Mouse (Mus musculus): ENCODE results near the gene Ccdc40.
"Not testable (repeated sequence)": the region's sequence is repeated elsewhere in the genome, so short reads cannot be mapped to it uniquely, and the experiment has no call there.

The Ccdc40 gene

GRCm38 (mm10) chr11:119285791-119286527 lies 57.6 kb downstream of the Ccdc40 start:
- no peak for DNase-seq (ENCODE audit: low spot score)

DNA sequence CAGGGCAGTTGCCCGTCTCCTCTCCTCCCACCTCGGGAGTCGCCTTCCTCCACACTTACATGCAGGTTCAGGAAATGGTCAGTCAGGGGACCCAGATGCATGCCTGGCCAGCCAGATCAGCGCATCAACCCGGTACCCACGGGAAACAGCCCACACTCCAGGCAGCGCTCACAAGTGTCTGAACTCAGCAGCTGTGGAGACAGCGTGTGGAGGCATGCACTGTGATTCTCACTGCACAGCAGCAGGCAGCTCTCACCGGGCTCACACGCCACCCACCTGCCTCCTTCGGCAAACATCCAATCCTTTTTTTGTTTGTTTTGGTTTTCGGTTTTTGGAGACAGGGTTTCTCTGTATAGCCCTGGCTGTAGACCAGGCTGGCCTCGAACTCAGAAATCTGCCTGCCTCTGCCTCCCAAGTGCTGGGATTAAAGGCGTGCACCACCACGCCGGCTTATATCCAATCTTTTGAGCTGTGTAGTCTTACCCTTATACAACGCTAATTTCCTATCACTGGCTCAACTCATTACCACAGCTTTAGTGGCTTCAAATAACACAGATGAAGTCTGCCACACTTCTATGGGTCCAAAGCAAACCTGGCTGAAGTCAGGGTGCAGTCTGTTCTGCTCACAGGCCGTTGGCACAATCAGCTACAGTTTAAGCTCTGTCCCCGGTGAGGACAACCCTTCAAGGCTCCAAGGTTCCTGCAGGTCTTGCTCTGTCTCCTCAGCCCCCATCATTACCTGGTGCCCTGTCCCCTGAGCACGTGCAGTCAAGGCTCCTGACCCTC lies 59.0 kb downstream of the Ccdc40 start:
- no peak for DNase-seq (ENCODE audit: low spot score)

DNA sequence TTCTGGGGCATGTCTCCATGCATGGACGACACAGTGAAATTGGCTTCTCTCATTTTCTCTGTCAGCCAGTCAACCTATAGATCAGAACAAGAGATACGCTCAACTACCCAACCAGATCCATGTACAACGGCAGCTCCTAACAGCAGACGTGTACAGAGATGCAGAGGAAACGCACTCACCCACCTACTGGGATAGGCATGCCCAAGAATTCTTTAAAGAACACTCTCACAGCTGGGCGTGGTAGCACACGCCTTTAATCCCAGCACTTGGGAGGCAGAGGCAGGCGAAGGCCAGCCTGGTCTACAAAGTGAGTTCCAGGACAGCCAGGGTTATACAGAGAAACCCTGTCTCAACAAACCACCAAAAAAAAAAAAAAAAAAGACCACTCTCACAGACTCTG lies 64.5 kb downstream of the Ccdc40 start:
- not testable (repeated sequence) for DNase-seq (ENCODE audit: low spot score)

GRCm38 (mm10) chr11:119297996-119298395 lies 69.6 kb downstream of the Ccdc40 start:
- DNase-seq (ENCODE audit: low spot score): no peak

DNA sequence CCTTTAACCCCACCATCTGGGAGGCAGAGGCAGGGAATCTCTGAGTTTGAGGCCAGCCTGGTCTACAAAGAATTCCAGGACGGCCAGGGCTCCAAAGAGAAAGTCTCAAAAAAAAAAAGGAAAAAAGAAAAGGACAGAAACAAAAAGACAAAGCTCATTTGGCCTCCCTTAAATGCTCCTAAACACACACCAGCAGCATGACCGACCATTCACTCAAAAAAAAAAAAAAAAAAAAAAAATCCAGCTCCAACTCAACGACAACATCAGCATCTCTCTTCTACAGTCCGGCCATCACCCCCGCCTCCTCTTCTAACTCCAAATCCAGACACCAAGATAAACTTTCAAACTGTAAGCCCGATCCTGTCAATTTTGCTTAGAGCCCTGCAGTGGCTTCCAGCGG lies 70.5 kb downstream of the Ccdc40 start:
- no peak for DNase-seq (ENCODE audit: low spot score)

DNA sequence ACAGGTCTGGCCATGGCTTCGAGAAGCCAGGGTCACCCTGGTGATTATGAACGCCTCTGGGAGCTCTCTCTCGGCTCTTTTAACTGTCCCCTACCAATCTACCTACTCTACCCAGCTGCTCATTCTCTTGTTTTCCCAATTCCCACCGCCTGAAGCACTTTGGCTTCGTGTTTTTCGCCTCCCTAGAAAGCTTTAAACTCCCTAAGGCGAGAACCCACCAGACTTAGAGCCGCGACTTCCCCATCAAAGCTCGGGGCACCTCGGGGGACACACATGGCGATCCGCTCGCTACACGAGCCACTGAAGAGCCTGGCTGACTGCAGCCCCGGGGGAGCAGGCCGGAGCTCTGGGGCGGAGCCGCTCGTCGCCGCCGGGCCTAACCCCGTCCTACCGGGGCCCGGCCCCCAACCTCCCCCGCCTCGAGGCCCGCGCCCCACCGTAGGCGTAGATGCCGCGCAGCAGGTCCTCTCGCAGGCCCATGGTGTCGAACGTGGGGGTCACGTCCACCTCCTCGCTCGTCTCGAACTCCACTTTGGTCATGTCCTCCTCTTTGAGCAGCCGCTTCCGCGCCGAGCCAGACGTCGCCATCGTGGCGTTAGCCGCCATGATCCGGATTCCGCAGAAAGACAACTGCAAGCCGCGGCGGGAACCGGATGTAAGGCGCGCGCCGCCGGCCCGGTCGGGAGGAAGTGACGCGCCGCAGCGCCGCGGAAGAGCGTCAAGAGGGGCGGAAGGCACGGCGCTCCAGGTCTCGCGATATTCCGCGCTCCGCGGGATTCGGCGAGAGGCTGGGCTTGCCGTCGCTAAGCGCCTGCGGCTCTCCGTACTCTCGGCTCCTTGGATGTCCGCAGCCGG lies 71.2 kb downstream of the Ccdc40 start, which contains the start of gene Eif4a3:
TSS of gene Eif4a3 (minus strand) at position 699 of the 855 bp plus-strand sequence.
- DNase-seq (ENCODE audit: low spot score): peak; percentile 97

DNA sequence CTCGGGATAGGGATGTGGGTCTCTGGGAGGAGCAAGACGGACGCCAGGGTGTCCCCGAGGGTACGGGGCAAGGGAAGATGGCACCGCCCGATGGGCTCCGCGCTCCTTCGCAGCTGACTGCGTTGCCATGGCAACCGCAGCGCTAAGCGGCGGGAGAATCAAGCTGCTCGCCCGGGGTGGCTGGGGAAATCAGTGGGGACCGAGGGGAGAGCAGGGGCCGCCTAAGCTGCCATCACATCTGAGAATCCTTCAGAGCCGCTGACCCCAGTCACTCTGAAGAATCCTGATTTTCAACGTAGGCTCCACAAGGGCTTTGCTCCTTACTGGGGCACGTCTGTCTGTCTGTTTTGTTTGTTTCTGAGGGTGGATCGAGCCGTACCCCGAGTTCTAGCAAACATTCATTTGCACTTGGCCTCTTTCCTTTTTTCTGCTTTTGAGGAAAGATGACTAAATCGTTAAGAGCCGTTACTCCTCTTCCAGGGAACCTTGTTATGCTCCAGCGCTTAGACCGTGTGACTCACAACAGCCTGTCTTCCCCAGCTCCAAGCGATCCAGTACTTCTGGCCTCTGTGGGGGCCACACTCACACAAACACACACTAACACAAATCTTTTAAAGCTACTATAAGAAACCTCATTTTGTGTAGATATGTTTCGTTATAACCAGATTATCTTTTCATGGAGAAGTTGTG lies 72.0 kb downstream of the Ccdc40 start:
- DNase-seq (ENCODE audit: low spot score): no peak

DNA sequence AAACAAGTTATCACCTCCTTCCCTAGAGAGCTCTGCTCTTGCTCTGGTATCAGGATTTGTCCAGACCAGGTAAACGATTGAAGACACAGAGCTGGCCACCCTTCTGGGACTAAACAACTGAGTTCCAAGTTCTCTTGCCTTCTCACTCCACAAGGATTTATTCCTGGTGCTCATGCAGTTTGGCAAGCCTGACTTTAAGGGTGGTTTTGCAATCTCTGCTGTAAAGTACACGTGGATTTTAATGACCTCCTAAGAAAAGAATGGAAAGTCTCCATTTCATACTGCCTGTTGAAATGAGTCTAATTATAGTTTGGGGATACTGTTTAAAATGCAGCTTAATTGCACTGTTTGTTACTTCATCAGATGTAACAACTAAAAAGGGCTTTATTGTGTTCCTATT lies 72.6 kb downstream of the Ccdc40 start:
- no peak for DNase-seq (ENCODE audit: low spot score)

DNA sequence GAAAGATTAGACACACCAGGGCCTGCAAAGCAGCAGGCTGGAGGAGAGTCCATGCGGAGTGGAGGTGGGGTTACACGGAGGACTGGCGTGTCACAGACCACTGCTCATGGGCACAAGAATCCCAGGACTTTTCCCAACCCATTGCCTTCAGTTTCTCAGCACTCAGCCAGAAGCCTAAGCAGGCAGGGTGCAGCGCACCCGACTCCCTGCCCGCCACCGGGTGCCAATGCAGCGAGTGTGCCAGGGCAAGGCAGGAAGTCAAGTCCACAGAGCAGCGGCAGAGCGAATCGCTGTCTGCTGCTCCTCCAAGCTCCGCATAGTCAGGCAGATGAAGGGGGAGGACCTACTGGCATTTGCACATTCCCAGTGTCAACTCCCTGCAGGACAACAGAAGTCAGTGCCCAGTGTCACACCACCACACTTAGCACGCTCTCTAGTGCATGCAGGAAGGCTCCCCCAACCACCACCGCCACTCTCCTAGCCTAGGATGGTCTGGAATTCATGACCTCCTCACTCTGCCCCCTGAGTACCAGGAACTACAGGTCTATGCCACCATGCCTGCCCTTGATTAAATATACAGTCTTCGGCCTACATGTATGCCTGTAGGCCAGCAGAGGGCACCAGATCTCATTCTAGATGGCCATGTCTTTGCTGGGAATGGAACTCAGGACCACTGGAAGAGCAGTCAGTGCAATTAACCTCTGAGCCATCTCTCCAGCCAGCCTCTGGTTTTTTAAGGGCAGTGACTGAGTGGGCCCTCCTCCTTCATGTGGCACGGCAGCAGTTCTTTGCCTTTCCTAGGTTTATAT lies 76.7 kb downstream of the Ccdc40 start:
- peak; percentile 82 for DNase-seq (ENCODE audit: low spot score)

- no peak for DNase-seq (ENCODE audit: low spot score)
Observed at GRCm38 (mm10) chr11:119306762-119307657, 78.6 kb downstream of the Ccdc40 start.

- no peak for DNase-seq (ENCODE audit: low spot score)
Observed at GRCm38 (mm10) chr11:119307658-119307867, 79.2 kb downstream of the Ccdc40 start, which contains the start of gene Card14. TSS of gene Card14 (plus strand) at chr11:119307768.

GRCm38 (mm10) chr11:119307916-119308315 lies 79.5 kb downstream of the Ccdc40 start:
- DNase-seq (ENCODE audit: low spot score): peak; percentile 27

DNA sequence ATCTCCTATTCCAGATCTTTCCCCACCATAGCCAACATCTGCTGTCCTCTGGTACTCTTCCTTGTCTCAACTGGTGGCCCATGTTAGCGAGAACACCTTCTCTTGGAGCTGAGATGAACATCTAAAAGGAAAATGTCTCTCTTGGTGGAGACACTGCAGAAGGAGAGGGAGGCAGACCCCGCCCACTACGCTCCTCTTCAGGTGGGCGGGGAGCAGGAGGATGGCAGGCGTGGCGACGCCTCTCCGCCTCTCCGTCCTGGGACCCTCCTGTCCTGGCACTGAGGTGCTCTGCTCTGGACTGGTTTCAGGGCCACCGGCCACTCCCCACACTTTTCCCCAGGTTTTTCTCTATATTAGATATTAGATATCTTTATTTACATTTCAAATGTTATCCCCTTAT lies 82.2 kb downstream of the Ccdc40 start:
- DNase-seq (ENCODE audit: low spot score): no peak

- no peak for DNase-seq (ENCODE audit: low spot score)
Observed at GRCm38 (mm10) chr11:119314252-119314936, 86.0 kb downstream of the Ccdc40 start.
